17 mouse cellular contexts compared by ENCODE assay signal in genomic region chr13:15867046-15867561, GRCm38 (mm10).
"Had no signal": no experiment of that assay in that cellular context is flagged by ENCODE, and none has a peak within 500 bp of the region (broad histone marks: within the 10 kb centered on the region; RNA-seq: fewer than 3 reads in every experiment).

No protein-coding gene starts in this region.

- DNase-seq: kidney, adult 8-10 months; kidney, postnatal 14 days; kidney, postnatal 4 days; left cerebral cortex, postnatal 4 days; liver; liver, embryonic 13.5 days; lung, adult 2 months; lung, postnatal 14 days; lung, postnatal 4 days; midbrain, embryonic 14.5 days; right cerebral cortex, adult 18-20 months; right cerebral cortex, postnatal 14 days; spleen, adult 18-20 months; thymus, postnatal 25 days had no signal

- H3K4me2 ChIP-seq: kidney, embryonic 15.5 days; liver, embryonic 13.5 days; midbrain, embryonic 11.5 days; stomach, embryonic 15.5 days had no signal

- H3K27me3 ChIP-seq: kidney, embryonic 15.5 days; liver, embryonic 13.5 days; stomach, embryonic 15.5 days had no signal

- H3K9ac ChIP-seq: kidney, embryonic 15.5 days; liver, embryonic 13.5 days; stomach, embryonic 15.5 days had no signal

- H3K27ac ChIP-seq: kidney, embryonic 15.5 days; liver, embryonic 13.5 days; stomach, embryonic 15.5 days had no signal

- H3K36me3 ChIP-seq: kidney, embryonic 15.5 days; liver, embryonic 13.5 days; stomach, embryonic 15.5 days had no signal

- H3K9me3 ChIP-seq: kidney, embryonic 15.5 days; liver, embryonic 13.5 days; stomach, embryonic 15.5 days had no signal

- H3K4me1 ChIP-seq: liver, embryonic 13.5 days; stomach, embryonic 15.5 days had no signal

- H3K4me3 ChIP-seq: kidney, embryonic 15.5 days; liver, embryonic 13.5 days; stomach, embryonic 15.5 days had no signal
